24 mouse cellular contexts compared by ENCODE assay signal in the genomic region with DNA sequence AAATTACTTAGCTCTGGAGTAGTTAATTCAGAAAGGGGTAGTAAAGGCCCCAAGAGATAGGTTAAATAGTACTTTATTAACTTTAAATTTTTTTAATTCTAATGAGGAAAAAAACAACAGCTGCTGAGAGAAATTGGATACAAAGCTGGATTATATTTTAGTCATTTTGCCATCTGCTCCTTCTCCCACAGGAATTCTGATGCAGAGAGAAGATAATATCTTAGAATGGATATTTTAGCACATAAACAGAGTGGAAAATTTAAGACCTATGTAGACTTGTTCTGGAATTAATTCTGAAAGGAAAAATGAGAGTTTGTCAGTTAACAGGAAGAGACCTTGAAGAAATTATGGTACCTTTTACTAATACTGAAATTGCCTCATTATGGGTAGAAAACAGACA. TPM values are rescaled to one million over a fixed set of nuclear protein-coding genes. Genes with fewer than 3 reads are reported as not detected.
"Had no signal": no experiment of that assay in that cellular context is flagged by ENCODE, and none has a peak within 500 bp of the region (broad histone marks: within the 10 kb centered on the region; RNA-seq: fewer than 3 reads in every experiment).

No protein-coding gene starts in this region.

- H3K4me1 ChIP-seq: kidney, embryonic 15.5 days; liver, embryonic 13.5 days; midbrain, embryonic 12.5 days had no signal

- H3K27me3 ChIP-seq: kidney, embryonic 15.5 days; liver, embryonic 13.5 days; midbrain, embryonic 12.5 days had no signal

- H3K4me2 ChIP-seq: kidney, embryonic 15.5 days; liver, embryonic 13.5 days; midbrain, embryonic 12.5 days had no signal

- DNase-seq: kidney, adult 11 months; kidney, adult 8-10 months; kidney, postnatal 10 days; kidney, postnatal 36 days; liver, embryonic 13.5 days; lung, adult 2 months; thymus, adult 2 months; thymus, postnatal 14 days; thymus, postnatal 4 days had no signal

- H3K9ac ChIP-seq: kidney, embryonic 15.5 days; liver, embryonic 13.5 days; midbrain, embryonic 12.5 days had no signal

- H3K9me3 ChIP-seq: kidney, embryonic 15.5 days; liver, embryonic 13.5 days; midbrain, embryonic 12.5 days had no signal

- H3K4me3 ChIP-seq: kidney, embryonic 15.5 days; liver, embryonic 13.5 days; midbrain, embryonic 12.5 days had no signal

- H3K27ac ChIP-seq: kidney, embryonic 15.5 days; liver, embryonic 13.5 days; macrophage; midbrain, embryonic 12.5 days had no signal

- H3K36me3 ChIP-seq: kidney, embryonic 15.5 days; liver, embryonic 13.5 days; midbrain, embryonic 12.5 days had no signal

RNA-seq across cellular contexts. Expression of gene Hrnr, which starts 18.2 kb away (rescaled TPM):
- total RNA-seq: layer of hippocampus, postnatal 14 days; liver, adult 2 months had no signal
- polyA plus RNA-seq: limb, embryonic 11.5 days; liver, adult 2 months; liver, embryonic 13.5 days; liver, embryonic 16.5 days; macrophage; midbrain, embryonic 12.5 days; midbrain, postnatal 0 days; neural tube, embryonic 11.5 days; neural tube, embryonic 14.5 days; small intestine, adult 2 months; spleen, adult 2 months had no signal

RNA-seq across cellular contexts. Expression of gene Rptn, which starts 55.8 kb away (rescaled TPM):
- total RNA-seq: layer of hippocampus, postnatal 14 days; left cerebral cortex, postnatal 25 days; liver, adult 2 months; megakaryocyte, adult 5-6 weeks; midbrain, postnatal 0 days had no signal
- polyA plus RNA-seq: kidney, embryonic 15.5 days; limb, embryonic 11.5 days; limb, embryonic 14.5 days; liver, adult 2 months; liver, embryonic 13.5 days; liver, embryonic 16.5 days; macrophage; midbrain, embryonic 12.5 days; midbrain, postnatal 0 days; neural tube, embryonic 11.5 days; neural tube, embryonic 14.5 days; small intestine, adult 2 months; spleen, adult 2 months had no signal
